Mouse (Mus musculus) adipocyte (in vitro differentiated cells): ENCODE data around the gene Gal3st2c.
"Not testable (repeated sequence)": the region's sequence is repeated elsewhere in the genome, so short reads cannot be mapped to it uniquely, and the experiment has no call there.

Experiments used
- DNase-seq: peaks from one replicate; pipeline ENCODE4 v3.0.0-alpha.2; 2016; ENCODE audit warnings: low spot score

Gal3st2c gene

DNA sequence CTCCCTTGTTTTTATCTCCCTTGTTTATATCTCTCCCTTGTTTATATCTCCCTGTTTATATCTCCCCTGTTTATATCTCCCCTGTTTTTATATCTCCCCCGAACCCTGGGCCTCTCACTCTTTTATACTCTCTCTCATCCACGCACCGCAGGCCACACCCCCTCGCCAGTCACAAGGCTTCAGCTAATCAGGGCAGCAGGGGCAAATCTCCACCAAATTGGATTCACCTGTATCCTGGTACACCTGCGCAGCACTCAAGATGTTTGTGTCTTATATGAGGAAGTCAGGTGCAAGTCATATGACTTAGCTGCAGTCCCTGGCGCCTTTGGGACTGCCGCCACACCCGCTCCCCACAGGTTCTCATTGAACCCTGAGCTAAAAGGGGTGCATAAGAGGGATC, at the start of gene Gal3st2c:
Gal3st2c (plus strand) TSS at position 301 of the 400 bp plus-strand sequence.
- DNase-seq: not testable (repeated sequence)

DNA sequence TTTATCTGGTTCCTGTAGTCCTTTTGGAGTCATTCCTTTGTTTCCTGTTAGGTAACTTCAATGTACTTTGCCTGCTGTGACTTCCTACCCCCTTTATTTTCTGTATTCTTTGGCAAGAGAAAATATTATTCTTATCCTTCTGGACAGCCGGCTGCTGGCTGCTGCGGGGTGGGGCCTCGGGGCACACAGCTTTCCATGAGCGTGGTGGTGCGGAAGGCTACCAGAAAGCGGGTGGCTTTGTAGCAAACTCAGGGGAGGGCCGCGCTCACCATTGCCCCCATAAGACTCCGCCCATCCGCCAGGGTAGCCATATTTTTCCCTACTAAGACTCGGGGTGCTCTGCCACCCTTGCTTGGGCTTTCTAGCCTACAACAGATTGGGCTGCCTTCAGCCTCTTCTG, 41.2 kb upstream of the Gal3st2c start:
- not testable (repeated sequence) for DNase-seq

DNA sequence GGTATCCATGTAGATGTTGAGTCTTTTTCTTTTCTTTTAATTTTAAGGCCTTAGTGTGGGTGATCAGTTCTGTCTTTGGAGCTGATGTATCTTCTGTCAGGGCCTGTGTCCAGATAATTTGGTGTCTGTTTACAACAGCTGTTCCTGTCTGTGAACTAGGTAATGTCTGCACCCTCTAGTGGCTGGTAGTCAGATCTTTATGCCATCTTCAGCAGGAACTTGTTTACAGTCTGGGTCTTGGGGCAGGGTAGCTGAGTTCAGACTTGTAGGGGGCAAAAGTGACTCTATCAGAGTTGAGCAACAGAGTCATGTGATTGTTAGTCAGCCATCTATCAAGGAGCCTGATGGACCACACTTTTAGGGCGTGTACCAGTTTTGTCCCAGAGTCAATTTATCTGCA, 23.8 kb upstream of the Gal3st2c start:
- not testable (repeated sequence) for DNase-seq

DNA sequence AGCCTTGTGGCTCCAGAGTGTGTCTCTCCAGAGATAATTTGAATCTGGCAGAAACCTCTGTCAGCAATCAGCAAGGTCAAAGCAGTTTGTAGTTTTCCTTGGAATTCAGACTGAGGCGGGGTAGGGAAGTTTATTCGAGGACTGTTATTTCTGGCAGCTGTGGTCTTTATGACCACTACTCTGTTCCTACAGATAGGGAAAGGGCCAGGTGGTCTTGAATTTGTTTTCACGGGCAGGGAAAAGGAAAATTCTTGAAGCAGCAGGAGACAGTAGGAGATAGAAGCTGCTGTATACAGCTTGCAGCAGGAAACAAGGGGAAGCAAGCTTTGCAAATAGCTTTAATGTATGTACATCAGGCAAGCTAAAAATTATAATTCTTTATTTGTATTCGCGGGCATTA, 19.9 kb upstream of the Gal3st2c start:
- DNase-seq: not testable (repeated sequence)

DNA sequence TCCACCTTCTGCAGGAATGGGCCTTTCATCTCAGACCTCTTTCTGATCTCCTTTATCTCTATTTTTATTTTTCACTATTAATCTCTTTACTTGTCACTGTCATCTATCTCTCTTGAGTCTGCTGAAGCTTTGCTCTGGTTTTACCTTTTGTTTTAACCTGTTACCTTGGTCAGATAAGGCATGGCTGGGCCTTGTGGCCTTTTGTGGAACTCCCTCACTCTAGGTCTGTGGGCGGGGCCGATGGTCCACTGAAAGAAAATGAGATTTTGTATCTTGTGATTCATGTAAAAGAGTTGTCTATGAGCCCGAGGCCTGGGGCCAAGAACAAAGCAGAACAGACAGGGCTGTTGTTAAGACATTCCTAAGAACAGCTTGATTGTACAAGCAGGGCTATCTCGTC, 19.5 kb upstream of the Gal3st2c start:
- DNase-seq: not testable (repeated sequence)

DNA sequence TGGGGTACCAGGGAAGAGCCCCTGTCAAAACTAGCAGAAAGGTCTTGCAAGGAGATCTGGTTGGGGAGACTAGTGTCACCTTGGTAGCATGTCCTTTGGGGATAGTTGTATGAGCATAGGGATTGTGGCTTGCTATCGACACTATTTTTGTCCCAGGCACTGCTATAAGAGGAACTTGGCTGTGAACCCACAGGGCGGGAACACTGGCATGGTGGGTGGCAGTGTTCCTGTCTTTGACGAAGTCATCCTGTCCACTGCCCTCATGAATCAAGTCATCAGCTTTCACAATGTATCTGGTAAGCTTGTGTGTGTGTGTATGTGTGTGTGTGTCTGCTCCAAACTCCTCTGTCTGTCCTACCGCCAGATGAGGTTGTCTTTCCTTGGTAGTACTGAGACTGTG, 14.5 kb upstream of the Gal3st2c start:
- not testable (repeated sequence) for DNase-seq

DNA sequence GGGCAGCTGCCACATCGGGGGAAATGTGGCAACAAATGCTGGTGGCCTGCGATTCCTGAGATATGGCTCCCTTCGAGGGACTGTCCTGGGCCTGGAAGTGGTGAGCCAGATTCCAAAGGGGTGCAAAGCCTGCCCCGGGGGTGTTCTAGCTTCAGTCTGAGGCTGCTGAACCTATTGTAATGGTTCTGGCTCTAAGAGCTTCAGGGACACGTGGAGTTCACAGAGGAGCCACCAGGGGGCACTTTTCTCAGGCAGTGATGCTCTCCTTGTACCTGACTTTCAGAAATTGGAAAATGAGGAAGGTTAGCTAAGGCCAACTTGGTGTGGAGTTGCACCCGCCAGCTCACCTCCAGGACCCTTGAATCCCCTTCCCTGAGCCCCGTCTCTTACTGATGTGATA, 12.0 kb upstream of the Gal3st2c start:
- not testable (repeated sequence) for DNase-seq

DNA sequence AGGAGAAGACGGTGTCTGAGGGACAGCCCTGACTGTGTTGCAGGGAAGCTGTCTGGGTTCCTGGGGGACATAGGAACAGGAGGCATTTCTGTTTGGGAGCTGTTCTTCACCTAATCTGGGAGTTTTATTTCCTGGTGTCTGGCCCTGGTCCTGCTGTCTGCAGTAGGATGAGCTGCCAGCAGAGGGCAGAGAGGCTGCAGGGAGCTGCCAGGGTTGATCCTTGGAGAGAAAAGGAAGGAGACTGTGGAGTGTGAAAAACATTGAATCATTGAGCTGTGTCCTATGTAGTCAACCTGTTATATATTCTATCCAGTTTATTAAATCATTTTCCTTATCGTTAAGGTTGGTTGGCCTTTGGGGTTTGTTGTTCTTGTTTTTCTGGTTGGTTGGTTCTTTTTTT, 9.4 kb upstream of the Gal3st2c start:
- DNase-seq: not testable (repeated sequence)

DNA sequence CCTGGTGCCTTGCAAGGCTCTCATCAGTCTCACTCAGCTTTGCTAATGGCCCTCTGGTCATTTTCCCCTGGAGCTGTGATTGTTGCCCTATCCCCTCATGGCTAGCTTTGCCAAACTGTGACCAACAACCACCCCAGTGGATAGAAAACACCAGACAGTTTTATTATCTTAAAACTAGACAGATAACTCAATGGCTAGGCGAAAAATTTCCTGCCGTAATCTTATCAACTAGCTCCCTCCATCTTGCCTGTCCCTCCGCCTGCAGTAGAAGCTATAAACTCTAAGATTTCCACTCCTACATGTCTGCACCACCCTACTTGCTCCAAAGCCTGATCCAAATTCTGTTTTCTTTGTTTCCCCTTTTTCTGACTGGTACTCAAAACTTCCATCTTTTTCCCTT, 4.1 kb upstream of the Gal3st2c start:
- DNase-seq: no peak

DNA sequence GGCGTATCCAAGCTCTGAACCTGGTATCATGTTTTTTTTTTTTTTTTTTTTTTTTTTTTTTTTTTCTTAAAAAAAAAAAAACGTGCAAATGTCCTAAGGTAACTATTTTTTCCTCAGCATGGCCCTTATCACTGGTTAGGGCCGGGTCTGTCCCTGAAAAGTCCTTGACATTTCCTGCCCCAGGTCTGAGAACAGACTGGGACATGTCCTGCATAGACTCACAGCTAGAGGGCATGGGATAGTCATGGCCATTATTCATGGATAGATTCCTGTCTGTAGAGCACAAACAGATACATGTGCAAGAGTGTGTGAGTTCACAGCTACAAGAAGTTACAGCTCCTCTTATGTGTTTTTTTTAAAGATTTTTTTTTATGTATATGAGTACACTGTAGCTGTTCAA, 1.5 kb upstream of the Gal3st2c start:
- DNase-seq: no peak

DNA sequence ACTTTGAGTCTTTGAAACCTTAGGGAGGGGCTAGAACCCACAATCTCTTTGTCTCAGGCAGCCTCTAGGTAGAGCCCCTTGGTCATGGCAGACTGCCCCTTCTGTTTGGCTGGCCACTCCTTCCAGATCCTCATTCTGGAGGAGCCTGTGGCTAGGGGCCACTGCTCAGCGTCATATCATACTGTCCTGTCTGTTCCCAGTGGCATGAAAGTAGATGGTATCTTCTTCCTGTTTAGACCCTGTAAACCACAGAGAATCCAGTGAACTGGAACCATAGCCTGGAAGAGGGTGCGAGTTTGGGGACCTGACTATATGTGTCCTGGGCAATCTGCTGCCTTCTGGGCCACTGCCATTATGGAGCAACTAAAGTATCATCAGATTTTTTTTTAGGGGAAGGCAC, 759 bp downstream of the Gal3st2c start:
- DNase-seq: not testable (repeated sequence)

DNA sequence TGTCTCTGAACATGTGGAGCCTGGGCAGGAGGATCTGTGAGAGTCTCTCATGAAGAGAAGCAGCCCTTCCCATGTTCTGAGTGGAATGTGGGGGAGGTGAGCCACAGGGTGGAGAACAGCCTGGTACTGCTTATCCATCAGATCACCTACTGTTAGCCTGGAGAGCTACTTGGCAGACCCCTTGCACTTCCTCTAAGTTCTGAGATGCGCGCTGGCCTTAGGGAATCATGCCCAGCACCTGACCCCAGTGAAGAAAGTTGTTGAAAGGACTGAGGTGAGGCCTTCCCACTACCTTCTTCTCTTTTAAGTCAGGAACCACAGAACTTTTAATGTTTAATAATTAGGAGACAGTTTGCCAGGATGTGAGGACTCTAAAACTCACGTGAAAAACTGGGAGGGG, 1.2 kb downstream of the Gal3st2c start:
- DNase-seq: not testable (repeated sequence)

DNA sequence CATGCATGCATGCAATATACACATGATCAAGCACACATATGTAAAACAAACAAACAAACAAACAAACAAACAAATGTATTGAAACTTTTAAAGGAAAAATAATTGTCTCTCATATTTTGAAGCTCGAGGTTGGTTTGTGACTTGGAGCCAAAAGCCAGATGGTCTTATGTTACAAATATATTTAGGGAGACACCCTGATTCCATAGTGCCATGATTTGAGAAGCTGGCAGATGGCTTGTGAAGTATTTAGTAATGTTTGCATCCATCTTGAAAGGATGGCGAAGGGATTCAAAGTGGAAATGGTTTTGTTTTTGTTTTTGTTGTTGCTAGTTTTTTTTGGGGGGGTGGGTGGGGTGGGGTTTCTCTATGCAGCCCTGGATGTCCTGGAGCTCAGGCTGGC, 10.7 kb downstream of the Gal3st2c start:
- DNase-seq: no peak

DNA sequence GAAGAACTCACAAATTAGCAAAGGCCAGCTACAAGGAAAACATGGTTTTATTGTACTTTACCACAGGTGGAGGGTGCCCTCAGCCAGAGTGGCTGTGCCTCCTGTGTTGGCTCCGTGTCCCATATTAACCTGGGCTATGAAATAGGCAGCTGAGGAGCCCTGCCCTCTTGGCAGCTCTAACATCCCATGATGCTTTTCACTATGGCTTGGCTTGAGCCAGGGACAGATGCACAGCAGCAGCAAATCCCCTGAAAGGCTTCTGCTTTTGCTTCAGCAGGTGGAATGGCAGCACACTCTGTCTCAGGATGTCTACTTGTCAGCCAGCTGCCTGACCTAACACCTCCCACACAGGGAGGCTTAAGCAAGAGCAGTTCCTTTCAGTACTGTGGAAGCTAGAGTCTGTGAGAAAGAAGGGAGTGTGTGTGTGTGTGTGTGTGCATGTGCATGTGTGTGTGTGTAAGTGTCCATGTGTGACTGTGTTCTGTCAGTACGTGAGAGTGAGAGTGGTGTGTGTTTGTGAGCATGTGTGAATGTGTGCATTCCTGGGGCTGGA, 15.7 kb downstream of the Gal3st2c start:
- not testable (repeated sequence) for DNase-seq

DNA sequence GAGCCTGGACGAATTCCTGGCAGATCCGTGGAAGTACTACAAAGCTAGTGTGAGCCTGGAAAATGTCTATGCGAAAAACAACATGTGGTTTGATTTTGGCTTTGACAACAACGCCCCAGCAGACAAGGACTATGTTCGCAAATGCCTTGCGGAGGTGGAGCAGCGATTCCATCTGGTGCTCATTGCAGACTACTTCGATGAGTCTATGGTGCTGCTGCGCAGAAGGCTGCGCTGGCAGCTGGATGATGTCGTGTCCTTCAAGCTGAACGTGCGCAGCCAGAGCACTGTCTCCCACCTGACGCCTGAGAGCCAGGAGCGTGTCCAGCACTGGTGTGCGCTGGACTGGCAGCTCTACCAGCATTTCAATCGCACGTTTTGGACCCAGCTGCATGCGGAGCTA, 18.5 kb downstream of the Gal3st2c start:
- not testable (repeated sequence) for DNase-seq

DNA sequence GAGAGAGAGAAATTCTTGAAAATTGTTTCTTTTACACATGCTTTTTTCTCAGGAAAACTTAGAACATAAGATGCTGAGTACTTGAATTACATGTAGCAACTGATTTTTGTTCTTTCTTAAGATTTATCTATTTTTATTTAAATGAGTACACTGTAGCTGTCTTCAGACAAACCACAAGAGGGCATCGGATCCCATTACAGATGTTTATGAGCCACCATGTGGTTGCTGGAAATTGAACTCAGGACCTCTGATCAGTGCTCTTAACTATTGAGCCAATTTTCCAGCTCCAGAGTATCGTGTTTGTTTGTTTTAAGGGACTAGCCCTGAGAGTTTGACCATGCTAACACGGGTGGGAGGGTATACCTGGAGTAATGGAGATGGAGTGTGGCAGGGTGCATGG, 21.3 kb downstream of the Gal3st2c start:
- peak; percentile 5 for DNase-seq

DNA sequence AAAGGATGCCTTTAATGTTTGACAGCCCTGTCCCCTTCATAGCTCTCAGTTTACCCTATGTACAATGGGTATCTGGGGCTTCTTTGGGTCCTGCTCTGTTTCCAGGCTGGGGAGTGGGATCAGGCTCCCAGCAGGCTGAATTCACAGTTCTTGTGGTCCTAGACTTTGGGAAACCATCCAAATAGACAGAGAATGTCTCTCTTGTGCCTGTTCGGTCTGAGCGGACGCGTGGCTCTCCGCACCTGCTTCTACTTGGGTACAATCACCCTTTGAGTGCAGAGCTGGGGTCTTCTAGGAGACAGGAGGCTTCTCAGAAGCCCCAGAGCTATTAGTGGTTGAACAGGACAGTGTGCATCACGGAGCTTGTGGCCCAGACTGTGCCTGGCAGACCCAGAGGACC, 29.8 kb downstream of the Gal3st2c start, which contains the start of gene Neu4:
Neu4 (plus strand) TSS at position 301 of the 400 bp plus-strand sequence.
- DNase-seq: no peak

DNA sequence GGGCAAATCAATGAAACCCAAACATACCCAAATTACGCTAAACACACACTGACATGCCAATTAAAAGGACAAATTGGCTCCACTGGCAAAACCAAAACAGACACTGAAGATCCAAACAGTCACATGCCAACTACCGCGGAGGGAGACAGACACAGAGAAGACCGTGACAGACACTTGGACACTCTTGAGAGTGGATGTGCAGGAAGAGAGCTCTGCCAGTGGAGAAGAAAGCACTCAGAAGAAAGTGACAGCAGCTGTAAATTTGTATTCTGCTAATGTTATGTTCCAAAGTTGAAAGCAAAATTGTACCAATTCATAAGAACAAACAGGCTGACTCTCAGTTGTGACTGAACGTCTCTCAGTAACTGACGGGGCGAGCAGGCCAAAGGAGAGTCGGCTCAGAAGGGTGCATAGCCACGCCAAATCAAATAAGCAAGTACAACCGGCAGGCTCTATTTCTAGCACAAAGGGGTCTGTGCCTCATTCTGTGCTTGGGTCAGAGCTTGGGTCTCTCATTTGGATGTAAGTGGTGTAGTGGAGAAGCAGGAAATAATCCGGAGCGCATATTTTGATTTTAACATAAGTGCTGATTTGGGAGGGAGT, 37.3 kb downstream of the Gal3st2c start:
- no peak for DNase-seq

DNA sequence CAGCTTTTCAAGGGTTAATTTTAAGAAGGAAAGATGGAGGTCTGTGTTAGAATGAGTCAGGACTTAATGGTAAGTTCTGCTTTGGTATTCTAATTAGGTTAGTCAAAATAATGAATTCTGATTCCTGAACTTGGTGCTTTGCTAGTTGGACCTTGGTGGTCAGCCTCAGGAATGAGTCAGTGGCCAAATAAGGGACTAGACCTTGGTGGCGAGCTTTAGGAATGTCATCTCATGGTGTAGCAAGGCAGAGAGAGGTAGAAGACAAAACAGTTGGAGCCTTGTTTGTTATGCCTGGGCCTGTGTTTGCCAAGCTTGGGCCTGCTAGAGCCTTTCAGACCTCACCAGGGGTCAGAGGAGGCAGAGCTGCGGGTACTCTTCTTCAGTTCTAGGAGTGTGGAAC, 38.4 kb downstream of the Gal3st2c start:
- DNase-seq: no peak

DNA sequence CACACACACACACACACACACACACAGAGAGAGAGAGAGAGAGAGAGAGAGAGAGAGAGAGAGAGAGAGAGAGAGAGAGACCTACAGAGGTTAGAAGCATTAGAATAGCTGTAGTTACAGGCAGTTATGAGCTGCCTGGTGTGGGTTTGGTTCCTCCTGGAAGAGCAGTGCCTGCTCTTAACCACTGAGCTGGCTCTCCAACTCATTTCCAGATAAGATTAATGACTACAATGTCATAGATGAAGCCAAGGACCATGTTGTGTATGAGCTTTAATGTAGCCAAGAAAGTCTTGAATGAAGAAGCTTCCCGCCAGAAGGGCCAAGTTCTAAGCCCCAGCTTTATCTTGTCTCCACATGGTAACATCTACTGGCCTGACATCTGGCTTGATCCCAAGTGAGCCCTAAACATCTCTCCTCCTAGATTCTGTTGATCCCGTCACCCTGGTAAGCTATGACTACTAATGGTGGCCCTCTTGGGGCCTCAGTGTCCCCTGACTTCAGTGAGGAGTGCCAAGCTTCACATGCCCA, 42.8 kb downstream of the Gal3st2c start:
- DNase-seq: no peak

DNA sequence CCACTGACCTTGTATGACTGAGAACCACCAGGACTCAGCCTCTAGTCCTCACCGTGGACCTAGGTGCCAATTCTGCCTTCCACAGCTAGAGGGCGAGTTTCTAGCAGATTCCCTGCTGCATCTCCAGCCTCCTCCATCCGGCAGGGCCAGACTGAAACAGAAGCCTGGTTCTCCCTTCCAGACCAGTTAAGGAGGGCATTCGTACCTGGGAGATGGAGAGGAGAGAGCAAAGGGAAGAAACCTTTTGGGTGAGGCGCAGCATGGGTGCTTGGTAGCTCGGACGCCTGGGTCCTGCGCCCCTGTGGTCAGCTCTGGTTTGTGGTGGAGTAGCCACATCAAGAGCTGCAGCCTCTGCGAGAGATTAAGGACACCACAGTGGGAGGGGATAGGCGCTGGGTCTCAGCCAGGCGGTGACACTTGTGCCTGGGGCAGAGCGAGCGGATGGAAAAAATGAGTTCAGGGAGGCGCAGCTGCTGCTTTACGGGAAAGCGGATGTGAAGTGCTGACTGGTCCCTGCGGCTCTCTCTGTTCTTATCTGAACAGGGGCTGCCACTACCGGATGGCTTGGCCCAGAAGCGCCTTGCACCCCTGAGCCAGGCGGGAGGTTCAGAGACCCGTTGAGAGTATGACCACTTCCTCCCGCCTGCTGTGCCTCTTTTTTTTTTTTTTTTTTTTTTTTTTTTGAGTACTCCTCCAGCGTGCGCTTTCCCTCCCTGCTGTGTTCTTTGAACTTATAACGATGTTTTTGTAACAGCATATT, 44.9 kb downstream of the Gal3st2c start:
- peak; percentile 28 for DNase-seq

DNA sequence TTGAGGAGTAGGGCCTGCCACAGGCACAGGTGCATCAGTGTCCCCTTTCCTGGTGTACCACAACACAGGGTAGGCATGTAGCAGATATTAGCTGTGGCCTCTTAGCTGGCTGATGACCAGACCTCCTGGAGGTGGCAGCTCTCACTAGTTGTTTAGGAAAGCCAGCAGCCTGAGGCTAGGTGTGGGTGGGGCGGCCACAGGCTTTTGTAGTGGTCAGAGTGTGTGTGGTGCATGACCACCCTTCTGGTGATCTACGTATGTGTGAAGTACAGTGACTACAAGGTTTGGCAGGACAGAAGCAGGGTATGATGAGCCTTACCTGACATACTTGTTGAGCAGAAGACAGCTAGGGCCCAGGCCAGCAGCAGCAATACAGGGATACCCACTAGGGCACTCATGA, 50.1 kb downstream of the Gal3st2c start:
- no peak for DNase-seq

DNA sequence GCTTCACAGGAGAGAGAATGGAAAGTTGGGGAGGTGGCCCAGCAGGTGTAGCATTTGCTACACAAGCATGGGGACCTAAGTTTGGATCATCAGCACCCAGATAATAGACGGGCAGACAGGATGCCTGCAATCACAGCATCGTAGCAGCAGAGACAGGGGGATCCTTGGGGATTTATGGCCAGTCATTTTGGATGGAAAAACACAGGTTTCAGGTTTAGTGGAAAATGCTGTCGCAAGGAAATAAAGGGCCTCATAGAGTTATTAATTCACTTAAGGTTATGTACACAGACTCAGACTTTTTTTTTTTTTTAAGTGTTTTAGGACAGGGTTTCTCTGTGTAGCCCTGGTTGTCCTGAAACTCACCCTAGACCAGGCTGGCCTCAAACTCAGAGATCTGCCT, 55.2 kb downstream of the Gal3st2c start:
- no peak for DNase-seq
